Mouse (Mus musculus): ENCODE measurements around the gene Kirrel3. TPM values are rescaled to one million over a fixed set of nuclear protein-coding genes. Genes with fewer than 3 reads are reported as not detected.

Gene Kirrel3
- polyA plus RNA-seq, 1 experiment = 0.80 TPM

- no peak overlapping the region for H3K4me3 ChIP-seq (replicated peaks; ENCODE audit: extremely low read depth, low read depth, low read length)
- WGBS = 62% methylated on average over 10 of the region's 10 CpGs
- TF ChIP-seq CTCF (IDR thresholded peaks at IDR 0.05; ENCODE audit: insufficient read depth, low read length) (no peak), POLR2A (IDR thresholded peaks at IDR 0.05; ENCODE audit: borderline replicate concordance, extremely low read depth, low read depth, low read length) (no peak)
- DNase-seq = no peak
- H3K4me1 ChIP-seq (ENCODE audit: control insufficient read depth, insufficient read depth, low read length) = no peaks in the 10 kb centered on the region
These were observed 357.7 kb downstream of the Kirrel3 start for GRCm38 (mm10) chr9:34843275-34843965.

- TF ChIP-seq POLR2A (IDR thresholded peaks at IDR 0.05; ENCODE audit: borderline replicate concordance, extremely low read depth, low read depth, low read length) (no peak), CTCF (IDR thresholded peaks at IDR 0.05; ENCODE audit: insufficient read depth, low read length) (no peak)
These were observed 360.7 kb downstream of the Kirrel3 start for GRCm38 (mm10) chr9:34846440-34846839.

GRCm38 (mm10) chr9:34847664-34848063, 362.0 kb downstream of the Kirrel3 start:
- no peaks in the 10 kb centered on the region for H3K4me1 ChIP-seq (ENCODE audit: control insufficient read depth, insufficient read depth, low read length)
- 51% methylated on average over 5 of the region's 5 CpGs for WGBS
- DNase-seq = peak; percentile 13
- TF ChIP-seq POLR2A (IDR thresholded peaks at IDR 0.05; ENCODE audit: borderline replicate concordance, extremely low read depth, low read depth, low read length) (no peak), CTCF (IDR thresholded peaks at IDR 0.05; ENCODE audit: insufficient read depth, low read length) (peak; percentile 73)
- no peak overlapping the region for H3K4me3 ChIP-seq (replicated peaks; ENCODE audit: extremely low read depth, low read depth, low read length)

More at GRCm38 (mm10) chr9:34846440-34846839, 360.7 kb downstream of the Kirrel3 start:
- 33% methylated on average over 1 of the region's 1 CpGs for WGBS
- Histone ChIP-seq H3K4me3 (replicated peaks; ENCODE audit: extremely low read depth, low read depth, low read length) (no peak overlapping the region), H3K4me1 (ENCODE audit: control insufficient read depth, insufficient read depth, low read length) (no peaks in the 10 kb centered on the region)
- DNase-seq = no peak

- DNase-seq = no peak
- 66% methylated on average over 4 of the region's 4 CpGs for WGBS
- Histone ChIP-seq H3K4me1 (ENCODE audit: control insufficient read depth, insufficient read depth, low read length) (no peaks in the 10 kb centered on the region), H3K4me3 (replicated peaks; ENCODE audit: extremely low read depth, low read depth, low read length) (no peak overlapping the region)
- no peak for TF ChIP-seq CTCF (IDR thresholded peaks at IDR 0.05; ENCODE audit: insufficient read depth, low read length)
These were observed 365.4 kb downstream of the Kirrel3 start for GRCm38 (mm10) chr9:34851136-34851535.

GRCm38 (mm10) chr9:34857575-34857974, 371.9 kb downstream of the Kirrel3 start:
- TF ChIP-seq POLR2A (IDR thresholded peaks at IDR 0.05; ENCODE audit: borderline replicate concordance, extremely low read depth, low read depth, low read length) (no peak), CTCF (IDR thresholded peaks at IDR 0.05; ENCODE audit: insufficient read depth, low read length) (peak; percentile 14; the same call in 1 of the 2 replicates)
- Histone ChIP-seq H3K4me3 (replicated peaks; ENCODE audit: extremely low read depth, low read depth, low read length) (no peak overlapping the region), H3K4me1 (ENCODE audit: control insufficient read depth, insufficient read depth, low read length) (no peaks in the 10 kb centered on the region)
- no peak for DNase-seq
- WGBS = 60% methylated on average over 9 of the region's 9 CpGs

GRCm38 (mm10) chr9:34858071-34858470, 372.4 kb downstream of the Kirrel3 start:
- Histone ChIP-seq H3K4me3 (replicated peaks; ENCODE audit: extremely low read depth, low read depth, low read length) (no peak overlapping the region), H3K4me1 (ENCODE audit: control insufficient read depth, insufficient read depth, low read length) (no peaks in the 10 kb centered on the region)
- no peak for DNase-seq
- TF ChIP-seq POLR2A (IDR thresholded peaks at IDR 0.05; ENCODE audit: borderline replicate concordance, extremely low read depth, low read depth, low read length) = no peak
- TF ChIP-seq CTCF (IDR thresholded peaks at IDR 0.05; ENCODE audit: insufficient read depth, low read length) = no peak
- 88% methylated on average over 10 of the region's 10 CpGs for WGBS

- Histone ChIP-seq H3K4me3 (replicated peaks; ENCODE audit: extremely low read depth, low read depth, low read length) (no peak overlapping the region), H3K4me1 (ENCODE audit: control insufficient read depth, insufficient read depth, low read length) (no peaks in the 10 kb centered on the region)
- no peak for DNase-seq
- TF ChIP-seq POLR2A (IDR thresholded peaks at IDR 0.05; ENCODE audit: borderline replicate concordance, extremely low read depth, low read depth, low read length) (no peak), CTCF (IDR thresholded peaks at IDR 0.05; ENCODE audit: insufficient read depth, low read length) (no peak)
- WGBS = 45% methylated on average over 4 of the region's 4 CpGs
These were observed 375.2 kb downstream of the Kirrel3 start for GRCm38 (mm10) chr9:34860934-34861333.

- WGBS = 24% methylated on average over 2 of the region's 2 CpGs
- H3K4me3 ChIP-seq (replicated peaks; ENCODE audit: extremely low read depth, low read depth, low read length) = no peak overlapping the region
- peak; percentile 49 for TF ChIP-seq CTCF (IDR thresholded peaks at IDR 0.05; ENCODE audit: insufficient read depth, low read length)
- no peak for TF ChIP-seq POLR2A (IDR thresholded peaks at IDR 0.05; ENCODE audit: borderline replicate concordance, extremely low read depth, low read depth, low read length)
- H3K4me1 ChIP-seq (ENCODE audit: control insufficient read depth, insufficient read depth, low read length) = no peaks in the 10 kb centered on the region
- no peak for DNase-seq
These were observed 376.1 kb downstream of the Kirrel3 start for GRCm38 (mm10) chr9:34861775-34862174.

- 64% methylated on average over 6 of the region's 6 CpGs for WGBS
- Histone ChIP-seq H3K4me1 (ENCODE audit: control insufficient read depth, insufficient read depth, low read length) (no peaks in the 10 kb centered on the region), H3K4me3 (replicated peaks; ENCODE audit: extremely low read depth, low read depth, low read length) (no peak overlapping the region)
- TF ChIP-seq CTCF (IDR thresholded peaks at IDR 0.05; ENCODE audit: insufficient read depth, low read length) (no peak), POLR2A (IDR thresholded peaks at IDR 0.05; ENCODE audit: borderline replicate concordance, extremely low read depth, low read depth, low read length) (no peak)
- no peak for DNase-seq
These were observed 379.9 kb downstream of the Kirrel3 start for GRCm38 (mm10) chr9:34865606-34866005.

GRCm38 (mm10) chr9:34871316-34871966, 385.7 kb downstream of the Kirrel3 start:
- WGBS = 51% methylated on average over 15 of the region's 15 CpGs
- Histone ChIP-seq H3K4me3 (replicated peaks; ENCODE audit: extremely low read depth, low read depth, low read length) (no peak overlapping the region), H3K4me1 (ENCODE audit: control insufficient read depth, insufficient read depth, low read length) (no peaks in the 10 kb centered on the region)
- TF ChIP-seq CTCF (IDR thresholded peaks at IDR 0.05; ENCODE audit: insufficient read depth, low read length) (no peak), POLR2A (IDR thresholded peaks at IDR 0.05; ENCODE audit: borderline replicate concordance, extremely low read depth, low read depth, low read length) (no peak)
- DNase-seq = no peak
